Mouse (Mus musculus) lung, adult 2 months (tissue): ENCODE data around the gene Htra3.

Source experiments
- CTCF ChIP-seq: fragments of 200-500 bp; IDR thresholded peaks from 2 replicates; pipeline ENCODE4 v1.5.1; 2011; ENCODE audit warnings: mild to moderate bottlenecking, low read length, control low read depth; ENCODE audit not compliant: insufficient read depth
- POLR2A ChIP-seq: fragments of 200-500 bp; IDR thresholded peaks from 2 replicates; pipeline ENCODE4 v1.6.1; 2011; ENCODE audit warnings: low read depth, mild to moderate bottlenecking, control low read depth, low read length, borderline replicate concordance; ENCODE audit errors: extremely low read depth

GRCm38 (mm10) chr5:35652872-35653271 lies 26.7 kb downstream of the Htra3 start:
- no peak for TF ChIP-seq POLR2A
- no peak for TF ChIP-seq CTCF
